Comparison of ENCODE assay signal across 9 mouse cellular contexts in genomic region chr1:91455661-91456161, GRCm38 (mm10). TPM values are rescaled to one million over a fixed set of nuclear protein-coding genes. Genes with fewer than 3 reads are reported as not detected.
DNase-seq lines count a peak whose midpoint lies in the region; ATAC-seq lines count a peak whose summit lies in the region.
"Had no signal": no experiment of that assay in that cellular context is flagged by ENCODE, and none has a peak within 500 bp of the region (broad histone marks: within the 10 kb centered on the region; RNA-seq: fewer than 3 reads in every experiment).

No protein-coding gene starts in this region.

- intact Hi-C loops in heart, postnatal 36 days (cut with DNase I), result loop anchor here (1.0 kb wide), 1 partner anchor 19 kb away; no protein-coding TSS in a partner anchor

- DNase-seq in adrenal gland, adult (ENCODE audit: inconsistent age in 2 of 2, low spot score in 1 of 2), result peak; percentile 74 to 89
- DNase-seq in adrenal gland, postnatal 4 days (ENCODE audit: low spot score in 2 of 2), result no peak
- peak; percentile 75 to 79 for DNase-seq in heart, postnatal 36 days
- DNase-seq in limb, embryonic 11.5 days (ENCODE audit: low spot score), result peak; percentile 29
- no peak for DNase-seq in right cerebral cortex, postnatal 36 days (ENCODE audit: low spot score in 2 of 2)
- DNase-seq in frontal cortex, postnatal 10 days (ENCODE audit: low spot score in 2 of 2), result no peak

- H3K9me3 ChIP-seq in forebrain, embryonic 13.5 days (replicated peaks), result no peaks in the 10 kb centered on the region
- H3K9me3 ChIP-seq in limb, embryonic 11.5 days (ENCODE audit: control insufficient read depth, low read length), result no peaks in the 10 kb centered on the region
- no peaks in the 10 kb centered on the region for H3K9me3 ChIP-seq in midbrain, embryonic 12.5 days
- H3K9me3 ChIP-seq: embryonic facial prominence, embryonic 12.5 days had no signal

- no peak overlapping the region; the same call in 1 of the 2 replicates for H3K27ac ChIP-seq in forebrain, embryonic 13.5 days
- H3K27ac ChIP-seq in limb, embryonic 11.5 days (replicated peaks; ENCODE audit: low read depth, low read length), result no peak overlapping the region
- H3K27ac ChIP-seq in midbrain, embryonic 12.5 days (replicated peaks), result peak overlapping the region; percentile 0; the same call in 1 of the 2 replicates
- H3K27ac ChIP-seq: embryonic facial prominence, embryonic 12.5 days had no signal

- no peak for ATAC-seq in forebrain, embryonic 13.5 days
- no peak for ATAC-seq in limb, embryonic 11.5 days (ENCODE audit: insufficient number of reproducible peaks, low FRiP score, low TSS enrichment, low read depth)
- no peak for ATAC-seq in midbrain, embryonic 12.5 days (ENCODE audit: low FRiP score, low read depth)

- H3K27me3 ChIP-seq in forebrain, embryonic 13.5 days, result 0 out of 2 replicates have a peak, but pooled peaks cover 6% of the 10 kb centered on the region
- H3K27me3 ChIP-seq in limb, embryonic 11.5 days (ENCODE audit: control insufficient read depth, insufficient read depth, low read length), result no peaks in the 10 kb centered on the region
- peaks cover 23% of the 10 kb centered on the region for H3K27me3 ChIP-seq in midbrain, embryonic 12.5 days
- H3K27me3 ChIP-seq: embryonic facial prominence, embryonic 12.5 days had no signal

- H3K36me3 ChIP-seq in forebrain, embryonic 13.5 days (ENCODE audit: poor library complexity, severe bottlenecking), result no peaks in the 10 kb centered on the region
- no peaks in the 10 kb centered on the region for H3K36me3 ChIP-seq in limb, embryonic 11.5 days (ENCODE audit: control insufficient read depth, insufficient read depth, low read length)
- H3K36me3 ChIP-seq in midbrain, embryonic 12.5 days, result no peaks in the 10 kb centered on the region
- H3K36me3 ChIP-seq: embryonic facial prominence, embryonic 12.5 days had no signal

- H3K4me3 ChIP-seq in forebrain, embryonic 13.5 days, result no peak overlapping the region
- H3K4me3 ChIP-seq in limb, embryonic 11.5 days (ENCODE audit: low read depth, low read length), result no peak overlapping the region
- no peak overlapping the region for H3K4me3 ChIP-seq in midbrain, embryonic 12.5 days
- H3K4me3 ChIP-seq: embryonic facial prominence, embryonic 12.5 days had no signal

- H3K4me2 ChIP-seq in forebrain, embryonic 13.5 days, result peak overlapping the region; percentile 22
- no peak overlapping the region for H3K4me2 ChIP-seq in limb, embryonic 11.5 days (ENCODE audit: low read depth, severe bottlenecking)
- no peak overlapping the region for H3K4me2 ChIP-seq in midbrain, embryonic 12.5 days (replicated peaks)
- H3K4me2 ChIP-seq: embryonic facial prominence, embryonic 12.5 days had no signal

- peak overlapping the region; percentile 34; the same call in 1 of the 2 replicates for H3K9ac ChIP-seq in forebrain, embryonic 13.5 days
- no peak overlapping the region for H3K9ac ChIP-seq in limb, embryonic 11.5 days (ENCODE audit: low read length)
- H3K9ac ChIP-seq in midbrain, embryonic 12.5 days (replicated peaks), result no peak overlapping the region

- peaks cover 46% of the 10 kb centered on the region for H3K4me1 ChIP-seq in forebrain, embryonic 13.5 days
- H3K4me1 ChIP-seq in limb, embryonic 11.5 days (ENCODE audit: control insufficient read depth, insufficient read depth, low read length), result peaks cover 10% of the 10 kb centered on the region
- H3K4me1 ChIP-seq in midbrain, embryonic 12.5 days, result peaks cover 35% of the 10 kb centered on the region

- WGBS in forebrain, embryonic 13.5 days, result 43% methylated on average over 7 of the region's 7 CpGs
- WGBS in limb, embryonic 11.5 days, result 31% methylated on average over 7 of the region's 7 CpGs
- WGBS in midbrain, embryonic 12.5 days, result 40% methylated on average over 7 of the region's 7 CpGs

RNA-seq across cellular contexts. Expression of gene Per2, which starts 3.4 kb away (rescaled TPM):
- total RNA-seq in adrenal gland, postnatal 4 days (2021), result 10 to 100 TPM; 23.6 to 27.1 TPM
- 2.6 and 3.8 TPM in 2 replicates for polyA plus RNA-seq in forebrain, embryonic 13.5 days (2015; fragmentation: Nextera tagmentation; extraction: Ambion mirVana)
- 10 to 100 TPM in 1 of 2 experiments, 1 to 10 TPM in 1; 7.9 to 13.5 TPM for total RNA-seq in heart, postnatal 36 days (2021)
- polyA plus RNA-seq in limb, embryonic 11.5 days (2014; fragmentation: Nextera tagmentation; extraction: Ambion mirVana), result 1.4 and 2.1 TPM in 2 replicates
- 3.2 TPM in 2 replicates for polyA plus RNA-seq in midbrain, embryonic 12.5 days (2016; fragmentation: Nextera tagmentation; extraction: Ambion mirVana)

RNA-seq across cellular contexts. Expression of gene Traf3ip1, which starts 38.7 kb away (rescaled TPM):
- 10 to 100 TPM; 10.5 to 12.6 TPM for total RNA-seq in adrenal gland, postnatal 4 days (2021)
- polyA plus RNA-seq in forebrain, embryonic 13.5 days (2015; fragmentation: Nextera tagmentation; extraction: Ambion mirVana), result 9.9 and 11.2 TPM in 2 replicates
- 1 to 10 TPM; 4.6 to 5.4 TPM for total RNA-seq in heart, postnatal 36 days (2021)
- polyA plus RNA-seq in limb, embryonic 11.5 days (2014; fragmentation: Nextera tagmentation; extraction: Ambion mirVana), result 8.3 and 8.9 TPM in 2 replicates
- polyA plus RNA-seq in midbrain, embryonic 12.5 days (2016; fragmentation: Nextera tagmentation; extraction: Ambion mirVana), result 12.1 and 12.6 TPM in 2 replicates

RNA-seq across cellular contexts. Expression of gene Hes6, which starts 41.9 kb away (rescaled TPM):
- 10 to 100 TPM; 56.0 to 71.0 TPM for total RNA-seq in adrenal gland, postnatal 4 days (2021)
- 314 and 322 TPM in 2 replicates for polyA plus RNA-seq in forebrain, embryonic 13.5 days (2015; fragmentation: Nextera tagmentation; extraction: Ambion mirVana)
- total RNA-seq in heart, postnatal 36 days (2021), result 10 to 100 TPM; 18.0 to 20.1 TPM
- polyA plus RNA-seq in limb, embryonic 11.5 days (2014; fragmentation: Nextera tagmentation; extraction: Ambion mirVana), result 99.8 and 101 TPM in 2 replicates
- polyA plus RNA-seq in midbrain, embryonic 12.5 days (2016; fragmentation: Nextera tagmentation; extraction: Ambion mirVana), result 432 and 455 TPM in 2 replicates

RNA-seq across cellular contexts. Expression of gene Ilkap, which starts 57.1 kb away (rescaled TPM):
- total RNA-seq in adrenal gland, postnatal 4 days (2021), result 100 to 1,000 TPM; 104 TPM
- polyA plus RNA-seq in forebrain, embryonic 13.5 days (2015; fragmentation: Nextera tagmentation; extraction: Ambion mirVana), result 162 and 181 TPM in 2 replicates
- 10 to 100 TPM; 47.4 to 51.9 TPM for total RNA-seq in heart, postnatal 36 days (2021)
- 178 and 189 TPM in 2 replicates for polyA plus RNA-seq in limb, embryonic 11.5 days (2014; fragmentation: Nextera tagmentation; extraction: Ambion mirVana)
- 153 and 155 TPM in 2 replicates for polyA plus RNA-seq in midbrain, embryonic 12.5 days (2016; fragmentation: Nextera tagmentation; extraction: Ambion mirVana)

Comparison
In these comparisons a context has a peak if more than half of its experiments do, and no peak if none do; other contexts are left out.
1. DNase-seq: peak in adrenal gland, adult (2 of 2), heart, postnatal 36 days (2 of 2) and limb, embryonic 11.5 days (single experiment); none in adrenal gland, postnatal 4 days (0 of 2), right cerebral cortex, postnatal 36 days (0 of 2) and frontal cortex, postnatal 10 days (0 of 2).